Mouse (Mus musculus) megakaryocyte progenitor cell, adult 5-6 weeks (primary cell): ENCODE data around the gene Larp1. TPM values are rescaled to one million over a fixed set of nuclear protein-coding genes. Genes with fewer than 3 reads are reported as not detected.
"Not testable (repeated sequence)": the region's sequence is repeated elsewhere in the genome, so short reads cannot be mapped to it uniquely, and the experiment has no call there.

Source experiments
- ATAC-seq: replicated peaks from 2 replicates; pipeline ENCODE4 v1.8.0; 2016; ENCODE audit warnings: mild to moderate bottlenecking, moderate TSS enrichment, inconsistent platforms; ENCODE audit not compliant: poor library complexity
- total RNA-seq, 2 experiments: library from RNA; stranded (forward) in 1 of 2; stranded (reverse) in 1 of 2; fragments of 157-497, 149-512 nt in 1 of 2; fragments of 200-1000 nt in 1 of 2; gene quantifications; 2 replicates each; pipeline versions ENCODE4 v1.2.3 to v1.2.4; 2015 to 2017

Larp1 gene
- total RNA-seq, 2 experiments from 2014 or later, result 52.9 to 134 TPM

DNA sequence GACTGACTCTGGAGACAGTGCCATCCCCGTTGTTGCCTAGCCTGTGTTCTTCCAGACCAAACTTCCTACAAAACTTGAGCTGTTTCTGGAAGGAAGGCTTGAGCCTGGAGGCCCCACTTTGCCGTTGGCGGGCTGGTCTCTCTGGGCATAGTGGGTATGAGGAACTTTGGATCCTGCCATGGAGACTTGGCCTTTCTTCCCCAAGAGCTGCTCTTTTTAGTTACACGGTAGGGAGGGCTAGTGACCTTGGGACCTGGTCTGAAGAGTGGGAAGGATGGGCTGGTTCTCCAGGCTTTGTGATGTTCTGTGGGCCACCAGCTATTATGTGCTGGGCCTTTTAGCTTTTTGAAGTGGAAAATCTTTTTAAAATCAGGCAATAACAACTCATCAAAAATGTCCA is 17.0 kb downstream of the Larp1 start:
- no peak for ATAC-seq

DNA sequence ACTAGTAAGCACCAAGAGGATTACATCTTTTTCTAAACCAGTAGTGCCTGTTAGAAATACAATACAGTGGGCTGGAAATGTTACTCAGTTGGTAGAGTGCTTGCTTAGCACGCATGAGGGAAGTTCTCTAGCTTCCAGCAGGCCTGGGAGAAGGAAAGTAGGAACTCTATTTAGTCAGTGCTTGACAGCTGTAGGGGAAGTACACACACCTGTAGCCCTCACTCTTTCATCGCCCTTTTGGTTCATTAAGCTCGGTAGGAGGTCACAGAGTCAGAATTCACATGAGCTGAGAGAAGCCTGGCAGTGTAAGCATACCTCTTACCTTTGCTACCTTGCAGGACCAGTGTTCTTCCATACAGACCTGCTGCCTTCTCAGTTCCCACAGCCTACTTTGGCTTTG is 17.5 kb downstream of the Larp1 start:
- ATAC-seq, result no peak

DNA sequence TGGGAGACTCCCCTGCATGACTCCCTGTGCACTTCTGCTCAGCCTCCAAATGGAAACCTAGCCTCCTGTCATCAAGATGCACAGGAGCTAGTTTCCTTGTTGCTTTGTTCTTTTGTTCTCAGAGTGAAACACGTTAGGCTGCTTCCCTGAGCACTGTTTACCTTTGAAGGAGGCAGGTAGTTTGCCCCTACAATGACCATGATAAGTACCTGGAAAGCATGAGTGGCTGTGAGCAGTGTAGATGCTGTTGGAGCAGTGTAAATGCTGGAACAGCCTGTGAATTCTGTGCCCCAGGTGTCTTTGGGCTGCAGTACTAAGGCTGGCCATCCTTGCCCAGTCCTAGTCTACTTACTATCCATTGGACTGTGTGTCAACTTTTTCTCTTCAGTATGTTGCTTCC is 18.0 kb downstream of the Larp1 start:
- no peak for ATAC-seq

DNA sequence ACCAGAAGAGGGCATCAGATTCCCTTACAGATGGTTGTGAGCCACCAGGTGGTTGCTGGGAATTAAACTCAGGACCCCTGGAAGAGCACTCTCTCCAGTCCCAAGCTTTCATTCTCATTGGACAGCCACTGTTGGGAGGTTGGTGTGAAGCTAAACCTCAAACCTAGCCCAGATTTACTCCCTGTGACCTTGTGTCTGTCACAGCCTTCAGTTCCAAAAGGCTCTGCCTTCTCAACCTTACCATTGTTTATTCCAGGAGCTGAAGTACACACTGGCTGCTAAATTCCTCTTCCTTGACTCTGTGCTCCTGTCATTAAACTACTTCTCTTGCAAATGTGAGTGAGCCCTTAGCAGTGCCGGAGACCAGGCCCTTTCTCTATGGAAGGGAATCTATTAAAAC is 20.1 kb downstream of the Larp1 start:
- ATAC-seq, result no peak

DNA sequence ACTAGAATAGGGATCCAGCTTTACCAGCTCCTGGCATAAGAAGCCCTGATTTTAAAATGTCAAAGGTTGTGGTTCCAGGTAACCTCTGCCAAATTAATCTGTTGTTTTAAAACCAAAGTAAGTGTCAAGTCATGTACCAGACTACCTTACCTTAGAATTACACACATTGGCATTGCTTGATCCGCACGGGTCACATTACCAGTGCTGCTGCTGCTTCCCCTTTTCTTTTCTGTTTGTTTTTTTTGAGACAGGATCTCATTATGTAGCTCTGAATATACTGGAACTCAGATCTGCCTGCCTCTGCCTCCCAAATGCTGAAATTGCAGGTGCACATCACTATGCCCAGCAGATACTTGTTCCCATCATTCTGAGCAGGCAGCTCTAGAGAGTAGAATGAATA is 21.0 kb downstream of the Larp1 start:
- peak; percentile 45 for ATAC-seq

DNA sequence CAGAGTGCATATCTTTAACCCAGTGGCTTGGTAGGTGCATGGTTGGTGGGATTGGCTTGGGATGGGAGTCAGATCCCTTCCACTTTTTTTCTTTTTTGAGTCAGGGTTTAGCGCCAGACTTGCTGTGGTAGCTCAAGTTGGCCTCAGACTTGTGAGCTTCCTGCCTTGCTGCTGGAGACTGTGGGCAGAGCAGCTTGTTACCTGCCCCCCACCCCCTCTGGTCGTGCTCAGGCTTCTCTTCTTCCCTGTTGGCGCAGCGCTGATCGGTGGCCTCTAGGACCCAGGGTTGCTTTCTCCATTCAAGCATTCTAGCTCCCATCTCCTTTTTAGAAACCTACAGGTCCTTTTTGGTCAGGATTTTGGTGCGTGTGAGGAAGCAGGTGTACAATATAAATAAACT is 22.3 kb downstream of the Larp1 start:
- ATAC-seq, result peak; percentile 23; the same call in 1 of the 2 replicates

DNA sequence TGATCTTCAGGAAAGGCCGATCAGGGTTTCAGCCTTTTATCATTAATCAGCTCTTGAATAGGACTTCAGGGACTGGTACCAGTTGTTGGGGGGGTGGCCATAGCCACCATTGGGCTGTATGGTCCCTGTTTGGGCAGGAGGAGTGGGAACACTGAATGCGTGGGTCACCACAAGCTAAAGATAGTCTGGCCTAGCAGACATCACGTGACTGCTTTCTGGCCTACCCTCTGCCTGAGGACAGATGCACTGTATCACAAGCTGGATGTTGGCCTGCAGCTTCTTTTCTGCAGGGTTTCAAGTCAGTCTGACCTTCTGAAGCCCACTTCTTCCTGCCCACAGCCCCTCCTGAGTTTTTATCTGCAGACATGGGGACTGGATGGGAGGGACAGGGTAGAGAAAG is 24.8 kb downstream of the Larp1 start:
- no peak for ATAC-seq

DNA sequence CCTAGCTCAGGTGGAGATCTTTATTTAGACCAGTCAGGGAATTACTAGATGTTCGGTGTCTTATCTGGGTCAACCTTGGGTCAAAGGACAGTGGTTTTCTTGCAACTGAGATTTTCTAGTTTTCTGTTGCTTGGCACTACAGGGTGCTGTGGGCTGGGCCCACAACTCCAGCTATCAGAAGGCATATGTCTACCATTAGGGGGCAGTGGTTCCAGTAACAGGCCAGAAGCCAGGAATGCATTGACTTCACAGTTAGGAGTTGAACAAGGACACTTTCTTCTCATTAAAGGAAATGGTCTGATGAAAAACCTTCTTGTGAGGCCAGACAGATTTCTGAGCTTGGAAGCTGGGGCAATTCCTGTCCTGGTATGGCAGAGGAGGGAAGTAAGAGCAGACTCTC is 30.2 kb downstream of the Larp1 start:
- ATAC-seq, result peak; percentile 78

DNA sequence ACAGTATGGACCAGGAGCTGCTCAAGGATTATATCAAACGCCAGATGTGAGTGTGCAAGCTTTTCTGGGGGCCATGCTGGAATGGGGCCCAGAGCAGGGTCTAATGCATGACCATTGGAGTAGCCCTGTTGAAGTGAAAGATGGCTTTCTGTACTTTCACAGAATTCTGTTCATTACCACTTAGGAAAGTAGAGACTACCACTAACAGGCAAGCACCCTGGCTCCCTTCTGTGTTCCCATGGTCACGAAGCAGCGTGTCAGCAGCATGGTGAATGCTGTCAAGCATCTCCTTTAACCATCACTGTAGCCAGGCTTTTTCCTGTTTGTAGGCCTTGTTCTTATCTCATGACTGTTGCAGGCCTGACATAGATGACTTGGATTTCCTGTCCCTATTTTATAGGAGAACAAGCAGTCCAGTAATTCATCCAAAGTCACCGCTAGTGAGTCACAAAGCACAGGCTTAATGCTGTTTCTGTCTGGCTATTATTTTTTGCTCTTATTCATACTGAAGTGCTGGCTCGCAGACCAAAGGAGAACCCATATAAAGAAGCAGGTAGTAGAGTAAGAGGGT is 34.1 kb downstream of the Larp1 start:
- no peak for ATAC-seq

DNA sequence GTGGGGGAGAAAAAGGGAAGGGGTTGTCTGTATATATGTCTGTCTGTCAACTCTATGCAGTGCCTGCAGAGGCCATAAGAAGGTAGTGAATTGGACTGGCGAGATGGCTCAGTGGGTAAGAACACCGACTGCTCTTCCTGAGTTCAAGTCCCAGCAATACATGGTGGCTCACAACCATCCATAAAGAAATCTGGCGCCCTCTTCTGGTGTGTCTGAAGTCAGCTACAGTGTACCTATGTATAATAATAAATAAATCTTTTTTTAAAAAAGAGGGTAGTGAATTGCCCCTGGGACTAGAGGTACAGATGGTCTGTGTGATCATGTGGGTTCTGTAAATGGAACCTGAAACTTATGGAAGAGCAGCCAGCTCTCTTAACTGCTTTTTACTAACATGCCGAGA is 37.6 kb downstream of the Larp1 start:
- ATAC-seq, result no peak

DNA sequence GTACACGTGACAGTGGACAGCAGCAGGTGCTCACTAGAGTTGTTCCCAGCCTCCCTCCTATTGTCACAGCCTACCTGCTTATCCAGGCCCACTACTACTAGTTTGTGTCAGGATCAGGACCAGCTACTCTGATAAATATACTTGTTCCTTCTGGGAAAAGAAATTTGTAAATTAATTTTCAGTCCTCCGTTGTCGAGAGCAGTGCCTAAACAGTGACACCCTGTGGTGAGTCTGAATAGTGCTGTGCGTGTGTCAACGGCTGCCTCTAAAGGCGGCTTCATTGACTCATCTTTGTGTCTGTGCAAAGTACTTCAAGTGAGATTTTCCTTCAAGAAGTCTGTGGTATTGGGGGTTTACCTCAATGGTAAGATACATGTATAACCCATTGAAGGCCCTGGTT is 48.6 kb downstream of the Larp1 start:
- peak; percentile 86 for ATAC-seq

DNA sequence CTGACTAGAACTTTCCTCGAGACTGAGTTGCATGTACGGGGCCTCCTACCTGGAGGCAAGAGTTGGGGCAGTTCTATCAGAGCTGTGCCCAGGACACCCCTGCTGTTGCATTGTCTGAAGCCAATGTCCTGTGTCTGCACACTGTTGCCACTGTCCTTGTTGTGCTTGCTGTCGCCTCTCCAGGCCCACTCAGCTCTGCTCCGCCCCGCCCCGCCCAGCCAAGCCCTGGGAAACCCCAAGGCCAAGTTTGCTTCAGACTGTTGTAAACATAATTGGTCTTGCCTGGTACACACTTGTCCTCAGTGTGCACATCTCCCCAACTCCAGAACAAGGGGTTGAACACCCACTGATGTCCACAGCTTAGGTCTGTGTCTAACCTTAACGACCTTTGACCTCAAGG is 50.9 kb downstream of the Larp1 start:
- ATAC-seq, result not testable (repeated sequence)

DNA sequence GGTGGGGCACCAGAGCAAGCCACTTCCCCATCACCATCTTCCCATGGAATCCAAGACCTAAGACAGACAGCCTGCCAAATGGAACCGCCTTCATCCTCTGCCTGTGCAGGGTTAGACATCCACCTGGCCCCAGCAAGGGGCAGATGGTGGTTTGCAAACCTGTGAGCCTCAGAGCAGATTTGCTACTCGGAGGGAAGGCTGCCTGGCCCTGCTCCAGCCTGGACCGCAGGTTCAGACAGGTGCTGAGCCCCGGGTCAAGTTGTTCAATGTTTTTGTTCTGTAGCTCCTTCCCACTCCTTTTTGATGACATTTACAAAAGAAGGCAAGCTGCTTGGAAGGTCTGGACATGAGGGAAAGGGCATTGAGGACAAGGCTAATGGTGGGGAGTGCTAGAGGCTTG is 52.4 kb downstream of the Larp1 start:
- not testable (repeated sequence) for ATAC-seq

DNA sequence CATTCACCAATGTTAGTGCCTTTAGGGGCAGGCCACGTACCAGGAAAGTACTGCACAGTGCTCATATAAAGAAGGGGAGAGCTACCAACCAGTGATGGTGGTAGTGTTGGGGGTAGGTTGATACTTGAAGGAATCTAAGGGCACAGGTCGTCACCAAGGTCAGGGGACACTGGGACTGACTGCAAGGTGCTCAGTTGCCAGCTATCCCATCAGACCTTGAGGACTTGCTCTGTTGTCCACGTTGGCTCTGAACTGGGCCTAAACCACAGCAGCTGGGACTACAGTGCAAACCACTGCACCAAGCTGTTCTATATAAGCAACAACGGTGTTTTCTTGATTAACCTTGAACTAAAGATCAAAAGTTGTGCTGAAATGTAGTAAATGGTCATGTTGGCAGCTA is 53.7 kb downstream of the Larp1 start:
- ATAC-seq, result no peak

DNA sequence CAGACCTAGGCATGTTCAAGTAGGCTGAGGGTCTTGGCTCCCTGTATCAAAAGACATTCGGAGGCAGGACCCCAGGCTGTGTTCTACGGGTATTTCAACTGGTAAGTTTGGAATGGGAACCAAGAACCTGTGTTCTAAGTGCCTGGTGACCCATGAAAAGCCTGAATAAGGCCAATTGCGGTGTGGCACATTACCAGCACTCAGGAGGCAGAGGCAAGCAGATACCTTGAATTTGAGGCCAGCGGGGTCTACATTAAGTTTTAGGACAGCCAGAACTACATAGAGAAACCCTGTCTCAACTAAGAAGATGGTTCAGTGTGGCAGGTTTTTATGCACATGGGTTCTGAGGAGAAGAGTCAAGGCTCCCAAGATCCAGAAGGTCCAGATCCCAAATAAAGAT is 56.2 kb downstream of the Larp1 start:
- ATAC-seq, result no peak

DNA sequence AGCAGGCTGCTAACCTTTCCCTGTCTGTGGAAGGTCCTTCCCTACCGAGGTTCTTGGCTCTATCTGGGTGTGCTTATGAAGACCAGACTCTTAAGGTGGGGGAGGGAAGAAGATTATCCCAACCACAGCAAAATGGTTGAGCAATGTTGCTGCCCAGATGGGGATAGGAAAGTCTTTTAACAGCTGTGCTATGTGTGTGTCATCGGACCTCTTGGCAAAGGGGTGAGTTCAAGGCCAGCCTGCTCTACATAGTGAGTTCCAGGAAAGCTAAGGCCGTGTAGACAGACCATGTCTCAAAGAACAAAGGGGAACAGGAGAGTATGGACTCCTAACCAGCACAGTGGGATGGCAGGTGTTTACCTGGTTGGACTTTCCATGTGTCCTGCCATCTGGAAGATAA is 64.1 kb downstream of the Larp1 start:
- ATAC-seq, result no peak; the same call in 1 of the 2 replicates

DNA sequence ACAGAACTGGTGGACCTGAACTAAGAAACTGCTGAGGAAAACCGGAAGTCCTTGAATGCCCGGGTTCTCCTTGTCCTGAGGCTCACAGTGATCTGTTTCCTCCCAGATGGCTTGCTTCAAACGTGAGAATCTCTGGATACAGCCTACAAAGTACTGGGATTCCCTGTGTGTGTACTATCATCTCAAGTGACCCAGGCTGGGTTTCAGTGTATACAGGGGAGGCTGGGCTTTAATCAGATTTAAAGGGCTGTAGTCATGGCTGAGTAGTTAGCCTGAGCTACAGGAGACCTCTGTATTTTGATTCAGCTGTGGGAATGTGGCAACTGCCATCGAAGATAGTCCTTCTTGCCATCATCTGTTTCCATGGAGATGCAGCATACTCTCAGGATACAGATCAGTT is 68.4 kb downstream of the Larp1 start:
- ATAC-seq, result no peak

DNA sequence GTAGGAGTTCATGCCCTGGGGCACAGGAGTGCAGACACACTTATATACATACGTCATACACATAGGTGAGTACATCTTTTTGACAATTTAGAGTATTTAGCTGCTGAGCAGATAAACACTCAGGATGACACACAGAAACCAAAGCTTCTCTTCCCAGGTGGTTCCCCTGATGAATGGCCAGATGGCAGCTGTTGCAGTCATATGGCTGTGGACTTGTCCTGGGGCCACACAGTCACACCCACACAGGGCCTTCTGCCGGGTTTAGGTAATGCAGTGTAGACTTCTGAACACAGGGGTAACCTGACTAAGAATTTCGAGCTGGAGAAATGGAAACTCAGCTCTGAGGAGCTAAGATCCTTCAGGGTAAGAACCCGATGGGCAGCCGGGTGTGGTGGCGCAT is 72.9 kb downstream of the Larp1 start:
- ATAC-seq, result no peak

DNA sequence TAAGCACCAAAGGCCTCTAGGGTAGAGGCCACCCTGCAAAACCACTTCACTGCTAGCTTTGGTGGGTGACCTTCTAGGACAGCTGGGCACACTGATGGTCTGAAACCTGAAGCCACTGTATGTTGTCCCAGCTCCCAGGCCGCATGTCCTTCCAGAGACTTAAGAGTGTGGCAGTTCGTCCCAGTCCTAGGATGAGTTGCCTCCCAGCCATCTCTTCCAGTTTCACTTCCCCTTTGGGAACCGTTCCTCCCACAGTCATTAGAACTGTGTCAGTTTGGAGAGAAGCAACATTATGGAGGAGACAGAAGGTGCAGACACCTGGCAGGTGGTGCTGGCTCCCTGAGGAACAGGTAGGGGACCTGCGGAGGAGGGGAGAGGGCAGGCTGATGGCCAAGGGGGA is 83.7 kb downstream of the Larp1 start:
- peak; percentile 72 for ATAC-seq

DNA sequence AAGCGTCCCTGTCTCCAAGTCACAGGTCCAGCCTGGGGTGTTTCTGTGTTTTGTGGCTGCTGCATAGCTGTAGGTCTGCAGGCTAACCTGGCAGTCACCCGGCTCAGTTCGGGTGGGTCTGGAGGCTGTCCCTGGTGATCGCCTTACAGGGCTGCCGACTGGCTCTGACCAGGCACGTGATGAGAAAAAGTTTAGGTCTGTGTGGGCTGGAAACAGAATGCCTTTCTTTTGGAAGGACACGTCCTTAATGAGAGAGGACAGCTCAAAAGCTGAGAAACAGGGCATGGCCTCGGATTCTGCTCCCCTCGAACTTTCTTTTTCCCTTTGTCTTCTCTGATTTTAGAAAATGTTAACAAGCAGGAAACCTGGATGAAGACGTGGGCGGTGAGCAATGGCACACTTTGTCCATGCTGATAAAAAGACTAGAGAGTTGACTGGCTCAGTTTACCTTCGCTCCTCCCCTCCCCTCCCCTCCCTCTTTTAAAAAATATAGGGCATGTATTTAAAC is 84.2 kb downstream of the Larp1 start, which contains the start of gene Gm12248:
Gene Gm12248, minus strand, starts transcription at position 114 of the 508 bp plus-strand sequence.
- ATAC-seq, result peak; percentile 63

DNA sequence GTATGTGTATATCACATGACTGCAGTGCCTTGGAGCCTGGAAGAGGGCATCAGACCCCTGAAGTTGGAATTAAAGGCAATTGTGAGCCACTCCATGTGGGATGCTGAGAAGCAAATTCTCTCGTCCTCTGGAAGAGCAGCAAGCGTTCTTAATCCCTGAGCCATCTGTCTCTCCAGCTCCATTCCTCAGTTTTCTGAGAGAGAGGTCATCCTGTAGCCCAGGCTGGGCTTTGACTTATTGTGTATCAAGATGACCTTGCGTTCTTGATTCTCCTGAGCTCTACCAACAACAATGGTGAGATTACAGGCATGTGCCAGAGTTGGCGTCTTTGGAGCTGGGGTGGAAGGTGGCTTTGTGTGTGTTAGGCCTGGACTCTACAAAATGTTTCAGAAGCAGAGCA is 85.9 kb downstream of the Larp1 start:
- ATAC-seq, result no peak

DNA sequence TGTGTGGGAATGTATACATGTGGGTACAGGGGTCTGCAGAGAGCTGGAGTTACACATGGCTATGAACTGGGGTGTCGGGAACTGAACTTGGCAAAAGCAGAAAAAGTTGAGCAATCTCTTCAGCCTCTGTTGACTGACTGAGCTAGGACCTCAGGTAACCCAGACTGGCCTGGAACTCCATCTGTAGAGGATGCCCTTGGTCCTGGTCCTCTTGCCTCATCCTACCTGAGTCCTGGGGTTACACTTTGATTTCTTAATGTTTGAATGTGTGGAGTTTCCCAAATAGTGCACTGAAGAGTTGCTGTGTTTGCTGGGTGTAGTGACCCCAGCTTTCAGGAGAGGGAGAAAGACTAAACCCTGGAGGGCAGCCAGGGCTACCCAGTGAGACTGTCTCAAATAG is 86.7 kb downstream of the Larp1 start:
- ATAC-seq, result no peak

DNA sequence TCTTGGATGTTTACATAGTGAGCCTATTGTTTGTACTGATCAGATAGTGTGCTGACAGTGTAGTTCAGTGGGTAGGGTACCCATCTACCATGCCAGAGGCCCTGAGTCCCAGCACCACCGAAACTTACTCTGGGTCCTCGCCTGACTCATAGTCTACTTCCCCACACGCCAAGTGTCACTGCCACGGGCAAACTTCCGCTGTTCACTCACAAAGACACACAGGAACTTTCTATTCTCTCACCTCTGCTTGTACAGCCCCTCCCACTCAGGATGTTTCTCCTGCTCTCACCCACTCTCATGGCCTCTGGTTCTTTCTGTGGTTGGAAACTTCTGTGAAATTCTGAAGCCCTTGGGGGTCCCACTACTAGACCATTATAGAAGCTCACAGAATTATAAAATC is 87.3 kb downstream of the Larp1 start:
- peak; percentile 38 for ATAC-seq
